Mouse (Mus musculus) midbrain, postnatal 0 days (tissue): ENCODE data around the gene Smpd1. TPM values are rescaled to one million over a fixed set of nuclear protein-coding genes. Genes with fewer than 3 reads are reported as not detected.

Experiments
- ATAC-seq: fragments of 200-750 bp; cut with Nextera tagmentation; 2 replicates; pipeline ENCODE4 v1.8.0; 2017; ENCODE audit warnings: moderate number of reproducible peaks, mild to moderate bottlenecking, moderate TSS enrichment, moderate library complexity; ENCODE audit not compliant: low FRiP score
- DNase-seq: peaks from one replicate; pipeline ENCODE4 v3.0.0-alpha.2; 2015; ENCODE audit warnings: low spot score
- H3K27ac ChIP-seq: fragments of 300-500 bp; sonication (generic); 2 replicates; pipeline ENCODE4 v1.5.1; 2014; ENCODE audit warnings: low read depth, mild to moderate bottlenecking, low read length, mixed read lengths
- H3K27me3 ChIP-seq: fragments of 300-500 bp; sonication (generic); 2 replicates; pipeline ENCODE4 v1.6.1; 2014; ENCODE audit warnings: low read length, control low read depth, mixed read lengths; ENCODE audit not compliant: insufficient read depth
- H3K36me3 ChIP-seq: fragments of 300-500 bp; sonication (generic); 2 replicates; pipeline ENCODE4 v1.6.1; 2014; ENCODE audit warnings: low read length, control low read depth, mixed read lengths; ENCODE audit not compliant: insufficient read depth
- H3K4me1 ChIP-seq: fragments of 300-500 bp; sonication (generic); 2 replicates; pipeline ENCODE4 v1.6.1; 2014; ENCODE audit warnings: mild to moderate bottlenecking, control low read depth, antibody characterized with exemption, low read length, mixed read lengths; ENCODE audit not compliant: insufficient read depth
- H3K4me2 ChIP-seq: fragments of 300-500 bp; sonication (generic); 2 replicates; pipeline ENCODE4 v1.6.1; 2014; ENCODE audit warnings: low read depth, mild to moderate bottlenecking, low read length, mixed read lengths; ENCODE audit not compliant: poor library complexity, severe bottlenecking
- H3K4me3 ChIP-seq: fragments of 300-500 bp; sonication (generic); 2 replicates; pipeline ENCODE4 v1.5.1; 2014; ENCODE audit warnings: low read depth, mild to moderate bottlenecking, low read length, moderate library complexity
- H3K9ac ChIP-seq: fragments of 300-500 bp; sonication (generic); replicated peaks from 2 replicates; pipeline ENCODE4 v1.6.1; 2014; ENCODE audit warnings: mild to moderate bottlenecking, low read length, moderate library complexity, mixed read lengths; ENCODE audit not compliant: poor library complexity, severe bottlenecking
- H3K9me3 ChIP-seq: fragments of 300-500 bp; sonication (generic); 2 replicates; pipeline ENCODE4 v1.6.1; 2016; ENCODE audit warnings: low read length, control low read depth
- CTCF ChIP-seq: IDR thresholded peaks from 2 replicates; pipeline ENCODE4 v1.5.1; 2016; ENCODE audit warnings: antibody characterized with exemption, mild to moderate bottlenecking
- WGBS: fragments of 180-500 bp; shearing (Covaris S2); extraction: QIAGEN DNeasy Blood & Tissue Kit; methylation state at CpG from one replicate; pipeline ENCODE4 v1.1.7; 2014; 5-methylcytosine and 5-hydroxymethylcytosine counted together
- polyA plus RNA-seq: library from polyadenylated mRNA; unstranded; fragments of >200 nt; fragmentation: Nextera tagmentation; extraction: Ambion mirVana; gene quantifications from 2 replicates; pipeline ENCODE4 v1.2.1, GENCODE M21; 2015
- total RNA-seq: library from RNA; depleted of rRNA; stranded (reverse); fragments of >200 nt; gene quantifications from 2 replicates; pipeline ENCODE4 v1.2.3, GENCODE M21; 2014

The Smpd1 gene
- total and polyA plus RNA-seq, 2 experiments from 2014 or later: 115 to 182 TPM

DNA sequence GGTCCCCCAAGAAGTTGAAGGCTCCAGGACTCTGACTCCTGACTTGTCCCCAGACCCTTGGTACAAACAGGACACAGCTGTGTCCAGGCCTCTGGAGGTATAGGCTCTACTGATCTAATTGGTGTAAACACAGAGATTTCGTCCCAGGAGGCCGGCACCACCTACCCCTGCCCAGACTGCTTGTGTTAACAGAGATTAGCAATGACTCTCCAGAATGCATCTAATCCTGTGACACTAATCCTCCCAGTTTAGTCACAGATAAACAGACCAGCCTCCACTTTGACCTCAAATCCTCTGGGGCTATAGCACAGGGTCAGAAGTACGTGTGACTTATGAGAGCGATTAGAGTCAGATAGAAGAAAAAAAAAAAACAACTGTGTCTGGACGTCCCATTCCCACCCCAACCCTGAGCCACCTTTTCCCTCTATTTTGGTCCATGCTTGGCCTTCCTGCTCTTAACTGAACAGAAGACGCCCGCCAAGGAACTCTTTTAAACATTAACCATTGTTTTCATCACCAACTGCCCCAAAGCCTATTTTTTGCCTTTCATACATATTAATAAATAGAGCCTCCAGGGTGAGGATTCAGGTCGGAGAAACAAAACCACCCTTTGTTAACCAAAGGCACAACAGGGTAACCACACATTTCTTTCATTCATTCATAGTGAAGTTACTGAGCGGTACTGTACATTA, 37.3 kb upstream of the Smpd1 start:
- H3K27me3 ChIP-seq: no peaks in the 10 kb centered on the region
- ATAC-seq (no peak), DNase-seq (no peak)
- no peaks in the 10 kb centered on the region for H3K36me3 ChIP-seq
- no peaks in the 10 kb centered on the region for H3K9me3 ChIP-seq
- no peaks in the 10 kb centered on the region; the same call in 1 of the 2 replicates for H3K4me1 ChIP-seq
- 20% methylated on average over 9 of the region's 9 CpGs for WGBS
- no peak overlapping the region for H3K9ac ChIP-seq
- H3K4me2 ChIP-seq: no peak overlapping the region
- no peak for TF ChIP-seq CTCF
- no peak overlapping the region for H3K4me3 ChIP-seq
- H3K27ac ChIP-seq: no peak overlapping the region

DNA sequence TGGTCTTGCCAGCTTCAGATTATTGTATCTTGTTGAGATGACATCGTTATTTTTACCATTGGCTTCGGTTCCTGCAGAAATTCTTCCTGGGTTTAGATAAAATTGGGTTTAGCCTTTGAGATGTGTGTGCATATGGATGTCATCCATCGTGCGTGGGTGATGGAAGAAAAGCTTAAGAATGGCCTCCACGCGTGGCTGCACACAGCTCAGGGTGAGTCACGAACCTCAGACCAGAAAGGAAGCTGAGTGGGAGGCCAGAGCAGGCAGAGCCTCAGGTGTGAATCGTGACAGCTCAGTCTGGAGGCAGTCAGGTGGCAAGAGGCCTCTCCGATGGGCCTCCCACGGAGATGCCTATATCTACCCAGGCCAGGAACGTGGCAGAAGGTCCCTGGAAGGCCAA, 34.8 kb upstream of the Smpd1 start:
- no peaks in the 10 kb centered on the region for H3K36me3 ChIP-seq
- no peak overlapping the region for H3K9ac ChIP-seq
- DNase-seq: no peak
- H3K27ac ChIP-seq: no peak overlapping the region
- H3K4me1 ChIP-seq: no peaks in the 10 kb centered on the region; the same call in 1 of the 2 replicates
- TF ChIP-seq CTCF: no peak
- no peaks in the 10 kb centered on the region for H3K27me3 ChIP-seq
- ATAC-seq: no peak
- H3K9me3 ChIP-seq: no peaks in the 10 kb centered on the region
- H3K4me3 ChIP-seq: no peak overlapping the region
- H3K4me2 ChIP-seq: no peak overlapping the region
- WGBS: 71% methylated on average over 11 of the region's 11 CpGs

DNA sequence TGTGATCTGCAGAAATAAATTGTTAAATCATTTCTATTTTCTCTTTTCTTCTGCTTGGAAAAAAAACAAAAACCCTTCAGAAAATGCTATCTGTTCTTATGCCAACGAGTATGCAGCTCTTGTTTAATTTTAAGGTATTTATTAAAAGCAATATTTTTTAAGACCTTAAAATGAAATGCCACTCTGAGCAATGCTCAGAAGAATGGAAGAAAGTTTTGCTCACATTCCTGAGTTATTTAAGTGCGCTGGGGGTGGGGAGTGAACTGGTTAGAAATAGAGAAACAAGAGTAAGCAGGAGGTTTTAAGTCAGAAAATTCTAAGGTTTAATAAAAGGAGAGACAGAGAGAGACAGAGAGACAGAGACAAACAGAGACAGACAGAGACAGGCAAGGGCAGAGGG, 34.4 kb upstream of the Smpd1 start:
- WGBS: 82% methylated on average over 2 of the region's 2 CpGs
- ATAC-seq: no peak
- H3K27me3 ChIP-seq: no peaks in the 10 kb centered on the region

DNA sequence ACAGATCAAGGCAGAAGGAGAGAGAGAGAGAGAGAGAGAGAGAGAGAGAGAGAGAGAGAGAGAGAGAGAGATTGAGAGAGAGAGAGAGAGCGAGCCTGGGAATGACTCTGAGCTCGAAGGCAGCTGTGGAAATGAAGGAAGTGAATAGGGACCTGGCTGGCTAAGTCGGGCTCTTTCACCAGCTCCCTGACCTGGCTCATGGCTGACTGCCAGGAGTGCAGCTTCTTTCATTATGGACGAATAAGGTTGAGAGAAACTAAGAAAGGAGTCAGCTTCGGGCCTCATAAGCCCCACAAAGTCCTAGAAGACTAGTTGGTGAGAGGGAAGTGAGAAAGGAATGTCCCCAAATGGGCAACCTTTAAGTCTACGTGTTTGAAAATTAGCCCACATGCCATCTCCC, 34.0 kb upstream of the Smpd1 start:
- DNase-seq: no peak
- WGBS: 27% methylated on average over 6 of the region's 6 CpGs
- no peak for ATAC-seq

More for the DNA sequence above, 34.4 kb upstream of the Smpd1 start:
- Histone ChIP-seq H3K36me3 (no peaks in the 10 kb centered on the region), H3K9me3 (no peaks in the 10 kb centered on the region), H3K4me1 (no peaks in the 10 kb centered on the region; the same call in 1 of the 2 replicates), H3K27ac (no peak overlapping the region), H3K4me3 (no peak overlapping the region), H3K4me2 (no peak overlapping the region), H3K9ac (no peak overlapping the region)
- DNase-seq: no peak
- TF ChIP-seq CTCF: no peak

DNA sequence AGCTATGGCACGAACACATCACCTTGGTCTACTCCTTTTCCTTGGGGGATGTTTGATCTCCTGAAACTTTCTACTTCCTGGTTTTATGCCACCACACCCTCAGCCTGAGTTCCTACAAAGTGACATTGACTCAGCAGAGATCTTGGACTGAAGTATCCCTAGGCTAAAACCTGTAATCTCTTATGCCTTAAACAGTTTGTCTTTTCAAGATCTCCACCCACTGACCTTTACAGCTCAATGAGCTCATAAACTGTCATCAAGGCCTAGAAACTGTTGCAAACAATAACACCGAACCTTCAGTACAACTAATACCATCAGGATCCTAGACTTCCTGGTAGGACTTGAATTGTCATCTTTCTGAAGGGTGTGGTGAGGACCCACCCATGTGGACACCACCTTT, 29.9 kb upstream of the Smpd1 start:
- H3K36me3 ChIP-seq: no peaks in the 10 kb centered on the region
- H3K9ac ChIP-seq: no peak overlapping the region
- H3K27ac ChIP-seq: no peak overlapping the region
- no peaks in the 10 kb centered on the region for H3K9me3 ChIP-seq
- H3K4me2 ChIP-seq: no peak overlapping the region
- H3K4me1 ChIP-seq: no peaks in the 10 kb centered on the region
- no peak for ATAC-seq
- WGBS: 74% methylated on average over 2 of the region's 2 CpGs
- H3K4me3 ChIP-seq: no peak overlapping the region
- DNase-seq: no peak
- H3K27me3 ChIP-seq: no peaks in the 10 kb centered on the region
- no peak for TF ChIP-seq CTCF

More for the DNA sequence above, 34.0 kb upstream of the Smpd1 start:
- TF ChIP-seq CTCF: no peak
- Histone ChIP-seq H3K36me3 (no peaks in the 10 kb centered on the region), H3K4me1 (no peaks in the 10 kb centered on the region), H3K9ac (no peak overlapping the region), H3K4me3 (no peak overlapping the region), H3K4me2 (no peak overlapping the region), H3K27ac (no peak overlapping the region), H3K27me3 (no peaks in the 10 kb centered on the region), H3K9me3 (no peaks in the 10 kb centered on the region)

DNA sequence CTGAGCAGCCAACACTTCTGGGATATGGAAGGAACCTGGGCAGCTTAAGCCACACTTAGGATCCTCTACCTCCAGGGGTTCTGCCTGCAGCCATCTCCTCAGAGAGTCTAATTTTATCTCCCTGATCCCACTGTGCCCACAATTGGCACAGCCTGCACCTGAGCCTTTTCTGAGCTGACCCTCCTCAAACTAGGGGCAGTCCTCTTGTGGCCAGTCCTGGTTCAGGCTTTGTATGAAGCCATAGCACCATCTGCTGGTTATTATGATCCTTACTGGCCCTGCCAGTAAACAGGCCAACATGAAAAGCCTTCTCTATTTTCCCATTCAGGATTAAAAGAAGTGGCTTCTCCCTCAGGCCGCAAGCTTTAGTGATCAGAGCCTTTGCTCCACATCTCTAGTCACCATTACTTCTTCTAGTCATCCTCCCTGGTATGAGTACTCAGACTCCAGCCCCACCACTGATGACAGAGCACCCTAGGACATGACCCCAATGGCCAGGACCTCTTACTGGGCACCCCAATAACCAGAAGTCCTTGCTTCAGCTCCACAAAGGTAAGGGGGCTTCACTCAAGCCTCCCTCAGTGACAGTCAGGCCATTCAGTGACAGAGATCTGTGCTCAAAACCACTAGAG, 26.7 kb upstream of the Smpd1 start:
- peak; percentile 79; the same call in 1 of the 2 replicates for ATAC-seq
- H3K36me3 ChIP-seq: no peaks in the 10 kb centered on the region
- WGBS: 48% methylated on average over 1 of the region's 1 CpGs

More for the DNA sequence above, 26.7 kb upstream of the Smpd1 start:
- no peak overlapping the region for H3K9ac ChIP-seq
- no peaks in the 10 kb centered on the region for H3K9me3 ChIP-seq
- H3K27me3 ChIP-seq: no peaks in the 10 kb centered on the region
- TF ChIP-seq CTCF: peak; percentile 85
- H3K4me1 ChIP-seq: no peaks in the 10 kb centered on the region
- H3K27ac ChIP-seq: no peak overlapping the region
- H3K4me3 ChIP-seq: no peak overlapping the region
- DNase-seq: peak; percentile 76
- H3K4me2 ChIP-seq: no peak overlapping the region
